10 mouse cellular contexts compared by ENCODE assay signal in genomic region chr13:63726035-63726434, GRCm38 (mm10).
DNase-seq lines count a peak whose midpoint lies in the region; ATAC-seq and TF ChIP-seq lines count a peak whose summit lies in the region.
"Had no signal": no experiment of that assay in that cellular context is flagged by ENCODE, and none has a peak within 500 bp of the region (broad histone marks: within the 10 kb centered on the region; RNA-seq: fewer than 3 reads in every experiment).

No protein-coding gene starts in this region.

- no peak overlapping the region for H3K4me2 ChIP-seq in hindbrain, embryonic 11.5 days (replicated peaks; ENCODE audit: low read depth, low read length)
- H3K4me2 ChIP-seq in hindbrain, embryonic 14.5 days (replicated peaks): no peak overlapping the region
- H3K4me2 ChIP-seq in stomach, embryonic 14.5 days (replicated peaks; ENCODE audit: low read depth, low read length): no peak overlapping the region
- H3K4me2 ChIP-seq in stomach, postnatal 0 days (replicated peaks; ENCODE audit: low read depth): no peak overlapping the region
- no peak overlapping the region for H3K4me2 ChIP-seq in intestine, embryonic 15.5 days (replicated peaks)
- no peak overlapping the region for H3K4me2 ChIP-seq in stomach, embryonic 15.5 days

- H3K27ac ChIP-seq in hindbrain, embryonic 11.5 days (ENCODE audit: low read depth, low read length): no peak overlapping the region
- no peak overlapping the region for H3K27ac ChIP-seq in hindbrain, embryonic 14.5 days
- H3K27ac ChIP-seq in stomach, embryonic 14.5 days (ENCODE audit: low read length): peak overlapping the region; percentile 59
- H3K27ac ChIP-seq in stomach, postnatal 0 days (replicated peaks): no peak overlapping the region
- H3K27ac ChIP-seq in intestine, embryonic 15.5 days: peak overlapping the region; percentile 22; the same call in 1 of the 2 replicates
- H3K27ac ChIP-seq in stomach, embryonic 15.5 days: peak overlapping the region; percentile 17; the same call in 1 of the 2 replicates

- no peaks in the 10 kb centered on the region for H3K9me3 ChIP-seq in hindbrain, embryonic 11.5 days (ENCODE audit: control insufficient read depth, low read length)
- no peaks in the 10 kb centered on the region for H3K9me3 ChIP-seq in hindbrain, embryonic 14.5 days (ENCODE audit: control insufficient read depth, low read length)
- H3K9me3 ChIP-seq in stomach, embryonic 14.5 days (ENCODE audit: control insufficient read depth, low read depth, low read length): no peaks in the 10 kb centered on the region
- H3K9me3 ChIP-seq in stomach, postnatal 0 days (ENCODE audit: control insufficient read depth, low read length): no peaks in the 10 kb centered on the region
- H3K9me3 ChIP-seq in intestine, embryonic 15.5 days: no peaks in the 10 kb centered on the region
- H3K9me3 ChIP-seq in stomach, embryonic 15.5 days: no peaks in the 10 kb centered on the region

- H3K4me3 ChIP-seq in hindbrain, embryonic 11.5 days (ENCODE audit: low read depth, low read length): no peak overlapping the region
- H3K4me3 ChIP-seq in hindbrain, embryonic 14.5 days (replicated peaks; ENCODE audit: low read length): no peak overlapping the region
- no peak overlapping the region for H3K4me3 ChIP-seq in stomach, embryonic 14.5 days (ENCODE audit: low read depth, low read length)
- H3K4me3 ChIP-seq in stomach, postnatal 0 days (ENCODE audit: low read depth, low read length): no peak overlapping the region
- no peak overlapping the region for H3K4me3 ChIP-seq in intestine, embryonic 15.5 days (replicated peaks)
- no peak overlapping the region for H3K4me3 ChIP-seq in stomach, embryonic 15.5 days (replicated peaks)

- H3K4me1 ChIP-seq in hindbrain, embryonic 11.5 days (replicated peaks; ENCODE audit: control insufficient read depth, insufficient read depth, low read length): no peaks in the 10 kb centered on the region
- 0 out of 2 replicates have a peak, but pooled peaks cover 3% of the 10 kb centered on the region for H3K4me1 ChIP-seq in hindbrain, embryonic 14.5 days (replicated peaks; ENCODE audit: control insufficient read depth, insufficient read depth, low read length)
- H3K4me1 ChIP-seq in stomach, embryonic 14.5 days (ENCODE audit: control insufficient read depth, insufficient read depth, low read length): peaks cover 17% of the 10 kb centered on the region; the same call in 1 of the 2 replicates
- H3K4me1 ChIP-seq in stomach, postnatal 0 days (replicated peaks; ENCODE audit: control insufficient read depth, insufficient read depth): peaks cover 5% of the 10 kb centered on the region
- H3K4me1 ChIP-seq in intestine, embryonic 15.5 days (replicated peaks): peaks cover 11% of the 10 kb centered on the region; the same call in 1 of the 2 replicates
- H3K4me1 ChIP-seq in stomach, embryonic 15.5 days: peaks cover 13% of the 10 kb centered on the region

- TF ChIP-seq CTCF in stomach, postnatal 0 days (IDR thresholded peaks at IDR 0.05; ENCODE audit: low read depth): no peak

- H3K27me3 ChIP-seq in hindbrain, embryonic 11.5 days (ENCODE audit: control insufficient read depth, insufficient read depth, low read length): no peaks in the 10 kb centered on the region
- no peaks in the 10 kb centered on the region for H3K27me3 ChIP-seq in hindbrain, embryonic 14.5 days (ENCODE audit: control insufficient read depth, insufficient read depth, low read length)
- H3K27me3 ChIP-seq in stomach, embryonic 14.5 days (ENCODE audit: control insufficient read depth, insufficient read depth, low read length): no peaks in the 10 kb centered on the region
- H3K27me3 ChIP-seq in stomach, postnatal 0 days (ENCODE audit: control insufficient read depth, insufficient read depth, low read length): no peaks in the 10 kb centered on the region
- no peaks in the 10 kb centered on the region for H3K27me3 ChIP-seq in intestine, embryonic 15.5 days (replicated peaks)
- no peaks in the 10 kb centered on the region for H3K27me3 ChIP-seq in stomach, embryonic 15.5 days (replicated peaks)

- DNase-seq in hindbrain, embryonic 11.5 days (ENCODE audit: low spot score): peak; percentile 45
- no peak for DNase-seq in hindbrain, embryonic 14.5 days (ENCODE audit: low spot score)
- no peak for DNase-seq in stomach, postnatal 0 days (ENCODE audit: low spot score)
- no peak for DNase-seq in thymus, postnatal 10 days (ENCODE audit: low spot score in 2 of 2)
- no peak for DNase-seq in B cell, adult 2 months
- DNase-seq: kidney, postnatal 10 days; thymus, adult 2 months had no signal

- 0% methylated on average over 2 of the region's 2 CpGs for WGBS in hindbrain, embryonic 11.5 days
- WGBS in hindbrain, embryonic 14.5 days: 6% methylated on average over 2 of the region's 2 CpGs
- WGBS in stomach, embryonic 14.5 days: 14% methylated on average over 2 of the region's 2 CpGs
- 42% methylated on average over 2 of the region's 2 CpGs for WGBS in stomach, postnatal 0 days
- 35% methylated on average over 2 of the region's 2 CpGs for WGBS in intestine, embryonic 15.5 days
- WGBS in stomach, embryonic 15.5 days: 31% methylated on average over 2 of the region's 2 CpGs

- no peak for ATAC-seq in hindbrain, embryonic 11.5 days (ENCODE audit: low FRiP score)
- ATAC-seq in hindbrain, embryonic 14.5 days (ENCODE audit: low FRiP score): no peak
- ATAC-seq in stomach, embryonic 14.5 days (ENCODE audit: insufficient number of reproducible peaks, insufficient read depth, low FRiP score, low read depth): 0 out of 2 replicates have a peak, but pooled peaks have one; percentile 31
- no peak for ATAC-seq in stomach, postnatal 0 days (ENCODE audit: low FRiP score, low TSS enrichment)
- peak; percentile 45; the same call in 1 of the 2 replicates for ATAC-seq in intestine, embryonic 15.5 days
- no peak for ATAC-seq in stomach, embryonic 15.5 days (ENCODE audit: insufficient read depth, low FRiP score, low read depth)

- H3K9ac ChIP-seq in hindbrain, embryonic 11.5 days (ENCODE audit: low read depth, low read length): no peak overlapping the region
- H3K9ac ChIP-seq in hindbrain, embryonic 14.5 days: no peak overlapping the region
- no peak overlapping the region for H3K9ac ChIP-seq in stomach, embryonic 14.5 days (replicated peaks; ENCODE audit: low read depth, low read length)
- H3K9ac ChIP-seq in stomach, postnatal 0 days (ENCODE audit: low read length): no peak overlapping the region
- no peak overlapping the region for H3K9ac ChIP-seq in intestine, embryonic 15.5 days
- no peak overlapping the region for H3K9ac ChIP-seq in stomach, embryonic 15.5 days

- no peak for TF ChIP-seq EP300 in stomach, postnatal 0 days (optimal IDR thresholded peaks at IDR 0.05)

- no peaks in the 10 kb centered on the region for H3K36me3 ChIP-seq in hindbrain, embryonic 11.5 days (ENCODE audit: control insufficient read depth, insufficient read depth, low read length)
- no peaks in the 10 kb centered on the region for H3K36me3 ChIP-seq in hindbrain, embryonic 14.5 days (replicated peaks; ENCODE audit: control insufficient read depth, insufficient read depth)
- H3K36me3 ChIP-seq in stomach, embryonic 14.5 days (ENCODE audit: control insufficient read depth, insufficient read depth, low read length): no peaks in the 10 kb centered on the region
- no peaks in the 10 kb centered on the region for H3K36me3 ChIP-seq in stomach, postnatal 0 days (ENCODE audit: control insufficient read depth, insufficient read depth, low read length)
- no peaks in the 10 kb centered on the region for H3K36me3 ChIP-seq in intestine, embryonic 15.5 days
- no peaks in the 10 kb centered on the region for H3K36me3 ChIP-seq in stomach, embryonic 15.5 days

Comparison
In these comparisons a context has a peak if more than half of its experiments do, and no peak if none do; other contexts are left out.
1. ATAC-seq: peak in stomach, embryonic 14.5 days (single experiment) and intestine, embryonic 15.5 days (single experiment); none in hindbrain, embryonic 11.5 days (single experiment), hindbrain, embryonic 14.5 days (single experiment), stomach, postnatal 0 days (single experiment) and stomach, embryonic 15.5 days (single experiment).
2. H3K27ac ChIP-seq: peak in stomach, embryonic 14.5 days (single experiment), intestine, embryonic 15.5 days (single experiment) and stomach, embryonic 15.5 days (single experiment); none in hindbrain, embryonic 11.5 days (single experiment), hindbrain, embryonic 14.5 days (single experiment) and stomach, postnatal 0 days (single experiment).